Mouse (Mus musculus): ENCODE measurements at regions not wholly inside any gene's neighbourhood (a gene's known extent, or its start where the extent isn't known, plus 50 kb on each side); places are given as distances from the start of the nearest gene placed in this dataset.

DNA sequence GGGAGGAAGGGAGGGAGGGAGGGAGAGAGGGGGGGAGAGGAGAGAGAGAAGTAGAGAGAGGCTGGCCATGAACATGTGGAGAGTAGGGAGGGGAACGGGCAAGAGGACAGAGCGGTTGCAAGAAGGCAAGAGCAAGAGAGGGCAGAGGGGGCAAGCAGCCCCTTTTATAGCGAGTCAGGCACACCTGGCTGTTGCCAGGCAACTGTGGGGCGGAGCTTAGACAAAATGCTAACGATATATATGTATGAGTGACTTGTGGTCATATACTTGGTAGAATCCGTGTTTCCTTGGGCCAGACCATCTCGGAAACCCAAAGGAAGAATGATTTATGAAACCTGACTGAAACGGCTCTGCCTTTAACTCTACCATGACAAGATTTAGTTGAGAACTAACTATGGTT, 138.2 kb upstream of the Serp2 start:
- TF ChIP-seq CHD2 (IDR thresholded peaks at IDR 0.05; ENCODE audit: low read depth, low read length) (no peak), HCFC1 (IDR thresholded peaks at IDR 0.05; ENCODE audit: borderline replicate concordance, insufficient read depth, low read length) (no peak)
